Mouse (Mus musculus): ENCODE measurements around the gene Col9a2. TPM values are rescaled to one million over a fixed set of nuclear protein-coding genes. Genes with fewer than 3 reads are reported as not detected.
A peak's percentile ranks its signal among the peaks of the same experiment; 100 is the strongest.

The Col9a2 gene
- 78.8 and 84.2 TPM in 2 replicates for polyA plus RNA-seq (2016; fragmentation: Nextera tagmentation; extraction: Ambion mirVana)

DNA sequence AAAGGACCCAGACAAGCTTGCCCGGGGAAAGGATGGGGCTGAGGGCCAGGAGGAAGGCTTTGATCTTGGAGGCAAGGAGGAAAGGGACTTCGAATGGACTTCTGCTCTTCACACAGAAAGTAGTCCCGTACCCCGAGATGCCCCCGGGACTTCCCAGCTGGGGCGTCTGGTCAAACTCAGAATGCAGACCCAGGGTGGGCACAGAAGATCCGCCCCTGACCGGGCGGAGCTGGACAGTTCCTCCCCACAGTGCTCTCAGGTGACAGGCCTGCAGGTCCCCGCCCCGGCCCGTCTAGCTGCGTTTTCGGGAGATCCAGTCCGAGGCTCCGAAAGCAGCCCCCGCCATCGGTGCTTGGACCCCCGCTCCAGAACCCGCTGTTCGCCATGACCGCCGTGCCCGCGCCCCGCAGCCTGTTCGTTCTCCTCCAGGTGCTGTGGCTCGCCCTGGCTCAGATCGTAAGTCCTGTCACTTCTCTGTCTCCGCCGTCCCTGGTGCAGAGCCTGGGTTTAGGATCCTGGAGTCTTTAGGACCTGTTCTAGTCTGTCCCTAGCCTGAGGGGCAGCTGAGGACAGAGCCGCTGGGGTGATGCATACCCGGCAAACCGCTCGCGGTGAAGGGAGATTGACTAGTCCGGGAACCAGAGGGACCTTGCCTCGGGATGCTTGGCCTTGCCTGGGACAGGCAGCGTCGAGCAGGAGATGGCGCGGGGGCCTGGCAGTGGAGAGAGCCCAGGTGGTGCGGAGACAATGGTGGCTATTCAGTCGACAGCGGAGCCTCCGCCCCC, at the start of gene Col9a2:
Gene Col9a2 (plus strand): TSS at position 55 of the 785 bp plus-strand sequence.
- Histone ChIP-seq H3K36me3 (peaks cover 20% of the 10 kb centered on the region), H3K27ac (peak within 1 kb of the TSS; percentile 95), H3K4me3 (replicated peaks) (peak within 1 kb of the TSS; percentile 57), H3K9me3 (no peaks in the 10 kb centered on the region), H3K9ac (replicated peaks) (peak within 1 kb of the TSS; percentile 75), H3K4me1 (replicated peaks) (peaks cover 28% of the 10 kb centered on the region), H3K27me3 (peaks cover 33% of the 10 kb centered on the region), H3K4me2 (peak within 1 kb of the TSS; percentile 76)
- 1% methylated on average over 46 of the region's 46 CpGs for WGBS
- 0 out of 2 replicates have a peak, but pooled peaks have one; percentile 14 for ATAC-seq (ENCODE audit: insufficient number of reproducible peaks, insufficient read depth, low FRiP score, low TSS enrichment, low read depth)

DNA sequence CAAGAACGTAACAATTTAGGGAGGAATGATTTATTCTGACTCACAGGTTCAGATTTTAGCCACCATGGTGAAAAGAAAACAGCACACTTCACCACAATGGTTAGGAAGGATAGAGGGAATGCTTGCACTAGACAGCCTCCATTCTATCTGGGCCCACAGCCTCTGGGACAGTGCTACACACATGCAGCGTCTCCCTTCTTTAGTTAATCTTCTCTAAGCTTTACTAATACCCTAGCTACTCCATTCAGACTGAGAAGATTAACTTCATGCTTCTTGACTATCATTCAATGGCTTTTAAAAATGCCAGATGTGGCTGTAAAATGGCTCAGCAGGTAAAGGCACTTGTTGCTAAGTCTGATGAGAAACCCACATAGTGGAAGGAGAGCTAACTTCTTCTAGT, 46.9 kb upstream of the Col9a2 start:
- ATAC-seq (ENCODE audit: insufficient number of reproducible peaks, insufficient read depth, low FRiP score, low TSS enrichment, low read depth) = no peak
- H3K9me3 ChIP-seq = 0 out of 2 replicates have a peak, but pooled peaks cover 3% of the 10 kb centered on the region
- 75% methylated on average over 2 of the region's 2 CpGs for WGBS
- no peaks in the 10 kb centered on the region; the same call in 1 of the 2 replicates for H3K4me1 ChIP-seq (replicated peaks)
- H3K27ac ChIP-seq = no peak overlapping the region
- no peak overlapping the region for H3K4me3 ChIP-seq (replicated peaks)
- H3K4me2 ChIP-seq = no peak overlapping the region
- H3K9ac ChIP-seq (replicated peaks) = no peak overlapping the region
- H3K27me3 ChIP-seq = no peaks in the 10 kb centered on the region
- no peaks in the 10 kb centered on the region for H3K36me3 ChIP-seq

DNA sequence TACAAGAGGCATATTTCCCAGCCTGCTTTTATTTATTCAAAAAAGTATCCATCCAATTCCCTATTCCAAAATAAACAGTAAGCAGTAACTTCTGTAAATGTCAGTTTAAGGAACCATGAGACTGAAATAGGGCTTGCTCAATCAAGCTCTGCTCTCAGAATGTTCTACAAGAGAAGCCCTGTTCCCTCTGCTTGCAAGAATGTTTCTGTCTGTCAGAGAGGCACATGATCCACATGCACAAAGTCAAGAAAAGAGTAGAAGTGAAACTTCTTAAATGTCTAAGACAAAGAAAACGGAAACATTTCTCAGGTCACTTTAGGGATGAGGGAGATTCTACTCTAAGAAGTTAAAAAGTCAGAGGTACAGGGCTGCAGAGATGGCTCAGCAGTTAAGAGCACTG, 46.2 kb upstream of the Col9a2 start:
- H3K9me3 ChIP-seq = 0 out of 2 replicates have a peak, but pooled peaks cover 3% of the 10 kb centered on the region
- H3K4me1 ChIP-seq (replicated peaks) = no peaks in the 10 kb centered on the region; the same call in 1 of the 2 replicates
- no peak overlapping the region for H3K4me3 ChIP-seq (replicated peaks)
- ATAC-seq (ENCODE audit: insufficient number of reproducible peaks, insufficient read depth, low FRiP score, low TSS enrichment, low read depth) = no peak
- H3K27me3 ChIP-seq = no peaks in the 10 kb centered on the region
- no peaks in the 10 kb centered on the region for H3K36me3 ChIP-seq
- H3K9ac ChIP-seq (replicated peaks) = no peak overlapping the region
- H3K27ac ChIP-seq = no peak overlapping the region
- no peak overlapping the region for H3K4me2 ChIP-seq
- 88% methylated on average over 1 of the region's 1 CpGs for whole genome bisulfite sequencing

GRCm38 (mm10) chr4:120995911-120996310, 43.3 kb upstream of the Col9a2 start:
- Histone ChIP-seq H3K9ac (replicated peaks) (no peak overlapping the region), H3K4me1 (replicated peaks) (no peaks in the 10 kb centered on the region), H3K27ac (no peak overlapping the region), H3K27me3 (no peaks in the 10 kb centered on the region), H3K36me3 (no peaks in the 10 kb centered on the region), H3K4me3 (replicated peaks) (no peak overlapping the region), H3K9me3 (no peaks in the 10 kb centered on the region), H3K4me2 (no peak overlapping the region)
- no peak for ATAC-seq (ENCODE audit: insufficient number of reproducible peaks, insufficient read depth, low FRiP score, low TSS enrichment, low read depth)
- WGBS = 81% methylated on average over 1 of the region's 1 CpGs

- Histone ChIP-seq H3K4me1 (replicated peaks) (peaks cover 23% of the 10 kb centered on the region), H3K27me3 (no peaks in the 10 kb centered on the region), H3K27ac (no peak overlapping the region), H3K4me3 (replicated peaks) (no peak overlapping the region), H3K9ac (replicated peaks) (no peak overlapping the region), H3K9me3 (no peaks in the 10 kb centered on the region), H3K36me3 (no peaks in the 10 kb centered on the region), H3K4me2 (no peak overlapping the region)
- ATAC-seq (ENCODE audit: insufficient number of reproducible peaks, insufficient read depth, low FRiP score, low TSS enrichment, low read depth) = no peak
- 82% methylated on average over 2 of the region's 2 CpGs for WGBS
These were observed 38.1 kb upstream of the Col9a2 start for GRCm38 (mm10) chr4:121001042-121001441.

DNA sequence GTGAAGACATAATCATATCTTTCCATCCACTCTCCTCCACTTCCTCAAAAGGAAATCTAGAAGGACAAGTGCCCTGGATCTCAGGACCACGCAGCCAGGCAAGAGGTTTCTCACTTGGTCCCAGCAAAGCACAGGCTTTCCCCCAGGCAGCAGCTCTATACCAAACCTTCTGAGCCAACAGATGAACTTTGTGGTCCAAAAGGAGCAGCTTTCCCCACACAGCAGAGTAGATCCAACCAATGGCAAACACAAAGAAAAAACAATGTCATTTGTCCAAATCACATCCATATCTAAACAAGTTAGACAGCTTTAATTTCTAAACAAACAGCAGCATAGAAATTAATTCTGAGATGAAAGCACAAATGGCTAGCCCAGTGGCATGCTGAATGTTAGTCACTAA, 37.5 kb upstream of the Col9a2 start:
- no peak overlapping the region for H3K4me2 ChIP-seq
- no peak overlapping the region for H3K27ac ChIP-seq
- H3K4me3 ChIP-seq (replicated peaks) = no peak overlapping the region
- H3K27me3 ChIP-seq = no peaks in the 10 kb centered on the region
- ATAC-seq (ENCODE audit: insufficient number of reproducible peaks, insufficient read depth, low FRiP score, low TSS enrichment, low read depth) = no peak
- H3K36me3 ChIP-seq = no peaks in the 10 kb centered on the region
- 65% methylated on average over 1 of the region's 1 CpGs for WGBS
- H3K9ac ChIP-seq (replicated peaks) = no peak overlapping the region
- H3K9me3 ChIP-seq = no peaks in the 10 kb centered on the region
- peaks cover 29% of the 10 kb centered on the region for H3K4me1 ChIP-seq (replicated peaks)

- Histone ChIP-seq H3K9ac (replicated peaks) (no peak overlapping the region), H3K9me3 (no peaks in the 10 kb centered on the region), H3K4me1 (replicated peaks) (peaks cover 29% of the 10 kb centered on the region), H3K4me2 (no peak overlapping the region), H3K27me3 (no peaks in the 10 kb centered on the region), H3K36me3 (no peaks in the 10 kb centered on the region), H3K27ac (no peak overlapping the region; the same call in 1 of the 2 replicates), H3K4me3 (replicated peaks) (no peak overlapping the region)
- no peak for ATAC-seq (ENCODE audit: insufficient number of reproducible peaks, insufficient read depth, low FRiP score, low TSS enrichment, low read depth)
- WGBS = 29% methylated on average over 8 of the region's 8 CpGs
These were observed 36.6 kb upstream of the Col9a2 start for GRCm38 (mm10) chr4:121002400-121003171.

DNA sequence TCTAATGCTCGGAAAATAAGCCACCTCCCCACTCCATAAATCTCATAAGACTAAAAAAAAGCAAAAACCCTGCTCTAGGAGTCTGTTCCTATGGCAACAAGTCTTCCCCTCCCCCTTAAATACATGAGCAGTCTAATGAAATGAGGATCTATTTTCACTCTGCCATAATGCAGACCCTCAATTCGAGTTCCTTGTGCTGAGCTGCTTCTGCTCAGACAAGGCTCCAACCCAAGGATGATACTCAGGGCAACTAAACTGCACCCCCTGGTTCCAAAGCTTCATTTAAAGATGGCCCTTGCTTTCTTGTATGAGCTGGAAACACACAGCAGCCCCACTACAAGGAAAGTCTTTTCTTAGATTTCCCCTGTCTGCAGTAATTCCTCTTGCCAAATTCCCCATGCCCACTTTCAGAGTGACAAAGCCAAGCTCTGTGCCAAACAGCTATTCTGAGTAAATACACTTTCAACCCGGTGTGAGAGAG, 35.5 kb upstream of the Col9a2 start:
- 31% methylated on average over 3 of the region's 3 CpGs for WGBS
- H3K4me3 ChIP-seq (replicated peaks) = no peak overlapping the region
- ATAC-seq (ENCODE audit: insufficient number of reproducible peaks, insufficient read depth, low FRiP score, low TSS enrichment, low read depth) = no peak
- H3K27me3 ChIP-seq = no peaks in the 10 kb centered on the region
- H3K36me3 ChIP-seq = no peaks in the 10 kb centered on the region
- no peak overlapping the region for H3K4me2 ChIP-seq
- H3K4me1 ChIP-seq (replicated peaks) = peaks cover 33% of the 10 kb centered on the region
- no peak overlapping the region for H3K9ac ChIP-seq (replicated peaks)
- no peaks in the 10 kb centered on the region for H3K9me3 ChIP-seq
- peak overlapping the region; percentile 77 for H3K27ac ChIP-seq

- no peak overlapping the region for H3K4me2 ChIP-seq
- H3K36me3 ChIP-seq = no peaks in the 10 kb centered on the region
- H3K9ac ChIP-seq (replicated peaks) = no peak overlapping the region
- no peak overlapping the region for H3K27ac ChIP-seq
- H3K9me3 ChIP-seq = no peaks in the 10 kb centered on the region
- H3K4me3 ChIP-seq (replicated peaks) = no peak overlapping the region
- H3K4me1 ChIP-seq (replicated peaks) = peaks cover 40% of the 10 kb centered on the region
- H3K27me3 ChIP-seq = no peaks in the 10 kb centered on the region
- 66% methylated on average over 4 of the region's 4 CpGs for WGBS
- no peak for ATAC-seq (ENCODE audit: insufficient number of reproducible peaks, insufficient read depth, low FRiP score, low TSS enrichment, low read depth)
These were observed 34.5 kb upstream of the Col9a2 start for GRCm38 (mm10) chr4:121004679-121005078.

- ATAC-seq (ENCODE audit: insufficient number of reproducible peaks, insufficient read depth, low FRiP score, low TSS enrichment, low read depth) = no peak
- H3K9me3 ChIP-seq = no peaks in the 10 kb centered on the region
- H3K9ac ChIP-seq (replicated peaks) = no peak overlapping the region
- H3K36me3 ChIP-seq = no peaks in the 10 kb centered on the region
- no peak overlapping the region for H3K4me3 ChIP-seq (replicated peaks)
- no peaks in the 10 kb centered on the region for H3K27me3 ChIP-seq
- H3K4me1 ChIP-seq (replicated peaks) = peaks cover 48% of the 10 kb centered on the region
- no peak overlapping the region for H3K27ac ChIP-seq
- no peak overlapping the region for H3K4me2 ChIP-seq
These were observed 32.2 kb upstream of the Col9a2 start for GRCm38 (mm10) chr4:121007006-121007405.

GRCm38 (mm10) chr4:121008071-121008745, 31.0 kb upstream of the Col9a2 start:
- no peaks in the 10 kb centered on the region for H3K36me3 ChIP-seq
- no peak overlapping the region for H3K27ac ChIP-seq
- 56% methylated on average over 3 of the region's 3 CpGs for WGBS
- H3K4me3 ChIP-seq (replicated peaks) = no peak overlapping the region
- ATAC-seq (ENCODE audit: insufficient number of reproducible peaks, insufficient read depth, low FRiP score, low TSS enrichment, low read depth) = no peak
- H3K4me2 ChIP-seq = no peak overlapping the region
- no peaks in the 10 kb centered on the region for H3K27me3 ChIP-seq
- no peak overlapping the region for H3K9ac ChIP-seq (replicated peaks)
- no peaks in the 10 kb centered on the region for H3K9me3 ChIP-seq
- H3K4me1 ChIP-seq (replicated peaks) = peaks cover 37% of the 10 kb centered on the region
